Mouse (Mus musculus) urinary bladder, postnatal 4 days (tissue): ENCODE measurements around the gene Slc35f1.

ENCODE experiments used
- DNase-seq, 2 experiments: peaks; one replicate each; pipeline ENCODE4 v3.0.0; 2021 to 2022; ENCODE audit warnings: low spot score in 2 of 2

Slc35f1 gene

DNA sequence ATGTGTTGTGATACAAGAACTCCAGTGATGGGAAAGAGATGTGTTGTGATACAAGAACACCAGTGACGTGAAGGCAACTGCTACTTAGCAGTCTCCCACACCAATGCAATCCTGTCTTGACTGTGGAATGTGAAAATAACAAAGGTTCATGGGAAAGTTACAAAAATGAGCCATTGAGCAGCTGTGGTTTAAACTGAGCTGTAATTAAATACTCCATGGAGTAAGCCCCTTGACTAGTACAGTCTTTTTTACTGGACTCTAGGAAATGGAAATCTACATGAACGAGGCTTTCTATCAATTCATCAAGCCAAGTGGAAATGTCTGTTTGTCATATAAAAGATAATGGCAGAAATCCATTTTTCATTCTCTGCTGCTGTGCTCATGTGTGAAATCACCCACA, 411.1 kb downstream of the Slc35f1 start:
- DNase-seq: no peak

DNA sequence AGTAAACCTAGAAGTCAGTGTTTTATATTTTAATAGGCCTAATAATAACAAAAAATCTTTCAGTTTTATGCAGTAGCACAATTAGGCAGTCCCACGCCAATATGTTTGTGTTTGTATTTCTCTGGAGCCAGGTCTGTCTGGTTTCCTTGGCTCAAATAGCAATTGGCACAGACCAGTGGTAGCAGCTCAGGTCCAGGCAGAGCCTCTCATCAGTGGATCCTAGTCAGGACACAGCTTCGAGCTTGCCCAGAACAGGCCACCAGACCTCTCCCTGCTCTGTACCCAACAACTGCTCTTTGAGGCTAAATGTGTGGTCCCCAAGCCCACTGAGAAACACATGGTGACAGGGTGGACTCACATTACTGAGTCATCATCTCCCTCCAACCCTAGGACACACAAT, 412.1 kb downstream of the Slc35f1 start:
- DNase-seq: no peak

GRCm38 (mm10) chr10:53115028-53115427, 424.7 kb downstream of the Slc35f1 start:
- DNase-seq: peak in 1 of 2 experiments; percentile 63

GRCm38 (mm10) chr10:53115673-53116398, 425.5 kb downstream of the Slc35f1 start:
- DNase-seq: no peak

DNA sequence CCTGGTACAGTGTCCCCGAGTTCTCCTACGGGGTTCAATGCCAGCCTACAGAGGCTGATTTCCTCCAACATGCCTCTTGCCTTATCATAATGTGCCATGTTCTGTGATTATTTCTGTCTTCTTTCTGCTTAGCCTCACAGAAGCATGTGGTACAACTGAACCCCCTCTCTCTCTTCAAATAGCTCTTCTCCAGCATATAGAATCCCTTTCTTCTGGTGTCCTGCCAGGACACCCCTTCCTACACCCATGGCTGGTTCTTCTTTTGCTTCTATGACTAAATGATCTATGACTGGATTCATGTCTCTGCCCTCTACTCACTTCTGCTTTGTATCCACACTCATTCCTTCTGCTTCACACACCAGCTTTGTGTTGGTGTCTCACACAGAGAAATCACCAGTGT, 430.3 kb downstream of the Slc35f1 start:
- DNase-seq: no peak

DNA sequence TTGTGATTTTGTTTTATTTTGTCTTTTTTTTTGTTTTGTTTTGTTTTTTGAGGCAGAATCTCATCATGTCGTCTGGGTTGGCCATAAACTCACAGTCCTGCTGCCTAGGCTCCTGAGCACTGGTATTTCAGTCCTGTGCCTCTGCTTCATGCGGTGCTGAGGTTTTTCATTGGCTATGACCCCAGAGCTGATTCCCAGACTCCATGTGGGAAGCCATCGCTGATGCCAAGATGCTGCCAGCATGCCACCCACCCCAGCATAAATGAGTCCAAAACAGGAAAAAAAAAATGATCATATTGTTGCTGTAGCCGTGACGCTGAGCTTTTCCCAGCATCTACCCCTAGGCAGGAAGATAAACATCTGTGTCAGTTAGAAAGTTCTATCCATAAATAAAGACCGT, 434.0 kb downstream of the Slc35f1 start:
- DNase-seq: no peak

GRCm38 (mm10) chr10:53132707-53133106, 442.4 kb downstream of the Slc35f1 start:
- DNase-seq: no peak

GRCm38 (mm10) chr10:53150321-53150720, 460.0 kb downstream of the Slc35f1 start:
- no peak for DNase-seq

- DNase-seq: no peak
Measured at GRCm38 (mm10) chr10:53150916-53151315, 460.6 kb downstream of the Slc35f1 start.

- DNase-seq: no peak
Measured at GRCm38 (mm10) chr10:53156374-53156773, 466.0 kb downstream of the Slc35f1 start.

DNA sequence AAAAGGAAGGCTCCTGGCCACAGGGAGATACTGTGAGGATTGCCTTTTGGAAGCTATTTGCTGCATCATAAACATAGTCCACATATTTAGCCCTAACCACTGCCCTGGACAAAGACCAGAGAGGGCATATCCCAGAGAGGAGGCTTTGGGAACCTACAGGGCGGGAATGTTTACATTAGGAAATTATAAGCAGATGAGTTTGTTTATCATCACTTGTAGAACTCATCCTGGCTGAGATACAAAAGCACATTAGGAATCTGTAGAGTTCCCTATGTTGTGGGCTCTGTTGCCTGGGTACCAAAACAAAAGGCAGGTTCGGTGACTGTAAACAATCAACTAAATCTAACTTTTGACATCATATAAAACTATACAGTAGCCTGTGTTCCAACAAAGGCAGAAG, 467.4 kb downstream of the Slc35f1 start:
- DNase-seq: no peak
